9 mouse cellular contexts compared by ENCODE assay signal in the genomic region with DNA sequence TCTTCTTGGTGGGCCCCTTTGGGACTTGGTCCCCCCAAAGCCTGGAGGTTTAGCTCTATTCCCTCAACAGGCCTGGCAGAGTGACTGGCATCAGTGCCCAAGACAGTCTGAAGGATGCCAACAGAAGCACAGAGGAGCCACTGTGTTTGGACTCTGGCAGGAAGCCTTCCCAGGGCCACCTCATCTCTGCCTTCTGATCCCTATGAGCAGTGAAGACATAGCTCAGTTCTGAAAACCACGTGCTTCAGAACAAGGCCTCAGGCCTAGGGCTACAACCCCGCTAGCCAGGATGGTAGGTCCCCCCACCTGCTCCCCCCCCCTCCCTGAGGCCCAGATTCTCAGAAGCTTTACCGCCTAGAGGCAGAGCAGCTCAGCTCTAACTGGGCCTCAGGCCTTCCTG. TPM values are rescaled to one million over a fixed set of nuclear protein-coding genes. Genes with fewer than 3 reads are reported as not detected.
DNase-seq lines count a peak whose midpoint lies in the region; ATAC-seq and TF ChIP-seq lines count a peak whose summit lies in the region.
"Had no signal": no experiment of that assay in that cellular context is flagged by ENCODE, and none has a peak within 500 bp of the region (broad histone marks: within the 10 kb centered on the region; RNA-seq: fewer than 3 reads in every experiment).

No protein-coding gene starts in this region.

- no peak overlapping the region for H3K4me3 ChIP-seq in hindbrain, embryonic 14.5 days (replicated peaks; ENCODE audit: low read length)
- no peak overlapping the region for H3K4me3 ChIP-seq in hindbrain, embryonic 11.5 days (ENCODE audit: low read depth, low read length)
- peak overlapping the region; percentile 58; the same call in 1 of the 2 replicates for H3K4me3 ChIP-seq in G1E (ENCODE audit: low read depth, low read length)
- no peak overlapping the region for H3K4me3 ChIP-seq in limb, embryonic 13.5 days
- H3K4me3 ChIP-seq: layer of hippocampus, adult 2 months had no signal

- H3K27me3 ChIP-seq in hindbrain, embryonic 14.5 days (ENCODE audit: control insufficient read depth, insufficient read depth, low read length): peaks cover 6% of the 10 kb centered on the region; the same call in 1 of the 2 replicates
- peaks cover 2% of the 10 kb centered on the region; the same call in 1 of the 2 replicates for H3K27me3 ChIP-seq in hindbrain, embryonic 11.5 days (ENCODE audit: control insufficient read depth, insufficient read depth, low read length)
- H3K27me3 ChIP-seq in G1E (ENCODE audit: insufficient read depth, low read length): no peaks in the 10 kb centered on the region
- H3K27me3 ChIP-seq in limb, embryonic 13.5 days: no peaks in the 10 kb centered on the region

- H3K9me3 ChIP-seq in hindbrain, embryonic 14.5 days (ENCODE audit: control insufficient read depth, low read length): no peaks in the 10 kb centered on the region
- no peaks in the 10 kb centered on the region for H3K9me3 ChIP-seq in hindbrain, embryonic 11.5 days (ENCODE audit: control insufficient read depth, low read length)
- H3K9me3 ChIP-seq in G1E (replicated peaks): no peaks in the 10 kb centered on the region
- H3K9me3 ChIP-seq in limb, embryonic 13.5 days: no peaks in the 10 kb centered on the region

- peak; percentile 65; the same call in 1 of the 2 replicates for ATAC-seq in hindbrain, embryonic 14.5 days (ENCODE audit: low FRiP score)
- no peak for ATAC-seq in hindbrain, embryonic 11.5 days (ENCODE audit: low FRiP score)
- ATAC-seq in G1E (ENCODE audit: extremely low read depth, insufficient number of reproducible peaks, low FRiP score, poor library complexity, severe bottlenecking): no peak
- no peak for ATAC-seq in limb, embryonic 13.5 days (ENCODE audit: low FRiP score, low read depth)

- peaks cover 25% of the 10 kb centered on the region for H3K4me1 ChIP-seq in hindbrain, embryonic 14.5 days (replicated peaks; ENCODE audit: control insufficient read depth, insufficient read depth, low read length)
- peaks cover 13% of the 10 kb centered on the region for H3K4me1 ChIP-seq in hindbrain, embryonic 11.5 days (replicated peaks; ENCODE audit: control insufficient read depth, insufficient read depth, low read length)
- peaks cover 62% of the 10 kb centered on the region for H3K4me1 ChIP-seq in G1E (ENCODE audit: insufficient read depth, low read depth, low read length)
- H3K4me1 ChIP-seq in limb, embryonic 13.5 days: peaks cover 24% of the 10 kb centered on the region

- H3K9ac ChIP-seq in hindbrain, embryonic 14.5 days: no peak overlapping the region
- no peak overlapping the region for H3K9ac ChIP-seq in hindbrain, embryonic 11.5 days (ENCODE audit: low read depth, low read length)
- peak overlapping the region; percentile 19; the same call in 1 of the 2 replicates for H3K9ac ChIP-seq in limb, embryonic 13.5 days

- TF ChIP-seq CTCF in G1E (IDR thresholded peaks at IDR 0.05; ENCODE audit: low read depth, low read length): no peak

- 52% methylated on average over 3 of the region's 3 CpGs for WGBS in hindbrain, embryonic 14.5 days
- 52% methylated on average over 3 of the region's 3 CpGs for WGBS in hindbrain, embryonic 11.5 days
- 62% methylated on average over 3 of the region's 3 CpGs for WGBS in limb, embryonic 13.5 days

- no peak overlapping the region for H3K4me2 ChIP-seq in hindbrain, embryonic 14.5 days (replicated peaks)
- H3K4me2 ChIP-seq in hindbrain, embryonic 11.5 days (replicated peaks; ENCODE audit: low read depth, low read length): no peak overlapping the region
- H3K4me2 ChIP-seq in limb, embryonic 13.5 days (replicated peaks): no peak overlapping the region

- no peak overlapping the region for H3K27ac ChIP-seq in hindbrain, embryonic 14.5 days
- H3K27ac ChIP-seq in hindbrain, embryonic 11.5 days (ENCODE audit: low read depth, low read length): no peak overlapping the region
- H3K27ac ChIP-seq in limb, embryonic 13.5 days: no peak overlapping the region
- H3K27ac ChIP-seq: layer of hippocampus, adult 2 months had no signal

- DNase-seq in hindbrain, embryonic 14.5 days (ENCODE audit: low spot score): no peak
- DNase-seq in hindbrain, embryonic 11.5 days (ENCODE audit: low spot score): no peak
- peak; percentile 50 for DNase-seq in 3134 (ENCODE audit: extremely low read depth, insufficient read length, low spot score)
- no peak for DNase-seq in G1E (ENCODE audit: low spot score)
- DNase-seq in embryo, embryonic 9.5 days (ENCODE audit: extremely low spot score): no peak
- no peak for DNase-seq in urinary bladder, adult 18-20 months (ENCODE audit: low spot score in 2 of 2)
- DNase-seq: thymus, adult 2 months had no signal

- H3K36me3 ChIP-seq in hindbrain, embryonic 14.5 days (replicated peaks; ENCODE audit: control insufficient read depth, insufficient read depth): no peaks in the 10 kb centered on the region
- H3K36me3 ChIP-seq in hindbrain, embryonic 11.5 days (ENCODE audit: control insufficient read depth, insufficient read depth, low read length): no peaks in the 10 kb centered on the region
- peaks cover 83% of the 10 kb centered on the region for H3K36me3 ChIP-seq in G1E (replicated peaks)
- H3K36me3 ChIP-seq in limb, embryonic 13.5 days: peaks cover 8% of the 10 kb centered on the region

RNA-seq across cellular contexts. Expression of a gene that starts 45.2 kb away (rescaled TPM):
- 6.7 and 8.8 TPM in 2 replicates for polyA plus RNA-seq in hindbrain, embryonic 14.5 days (2014; fragmentation: Nextera tagmentation; extraction: Ambion mirVana)
- 2.0 and 3.5 TPM in 2 replicates for polyA plus RNA-seq in hindbrain, embryonic 11.5 days (2014; fragmentation: Nextera tagmentation; extraction: Ambion mirVana)
- total RNA-seq in G1E (2014; fragmentation: Nextera tagmentation) (59.8 and 104 TPM in 2 replicates), G1E (2017) (9.4 and 9.9 TPM in 2 replicates)
- 49.8 and 52.2 TPM in 2 replicates for polyA plus RNA-seq in G1E (2012)
- 4.5 and 5.6 TPM in 2 replicates for polyA plus RNA-seq in limb, embryonic 13.5 days (2015; fragmentation: Nextera tagmentation; extraction: Ambion mirVana)

RNA-seq across cellular contexts. Expression of a gene that starts 54.5 kb away (rescaled TPM):
- polyA plus RNA-seq in hindbrain, embryonic 14.5 days (2014; fragmentation: Nextera tagmentation; extraction: Ambion mirVana): 75.5 and 87.4 TPM in 2 replicates
- 62.7 and 63.4 TPM in 2 replicates for polyA plus RNA-seq in hindbrain, embryonic 11.5 days (2014; fragmentation: Nextera tagmentation; extraction: Ambion mirVana)
- total RNA-seq in G1E (2014; fragmentation: Nextera tagmentation): 11.4 and 13.0 TPM in 2 replicates
- 22.6 and 28.4 TPM in 2 replicates for total RNA-seq in G1E (2017)
- 19.5 and 27.2 TPM in 2 replicates for polyA plus RNA-seq in G1E (2012)
- polyA plus RNA-seq in limb, embryonic 13.5 days (2015; fragmentation: Nextera tagmentation; extraction: Ambion mirVana): 45.0 and 47.7 TPM in 2 replicates

RNA-seq across cellular contexts. Expression of a gene that starts 54.6 kb away (rescaled TPM):
- 9.7 and 12.3 TPM in 2 replicates for polyA plus RNA-seq in hindbrain, embryonic 14.5 days (2014; fragmentation: Nextera tagmentation; extraction: Ambion mirVana)
- polyA plus RNA-seq in hindbrain, embryonic 11.5 days (2014; fragmentation: Nextera tagmentation; extraction: Ambion mirVana): 14.1 and 16.4 TPM in 2 replicates
- total RNA-seq in G1E (2014; fragmentation: Nextera tagmentation) (7.6 TPM in 2 replicates), G1E (2017) (9.4 and 10.2 TPM in 2 replicates)
- 14.0 and 15.9 TPM in 2 replicates for polyA plus RNA-seq in G1E (2012)
- polyA plus RNA-seq in limb, embryonic 13.5 days (2015; fragmentation: Nextera tagmentation; extraction: Ambion mirVana): 14.5 and 16.1 TPM in 2 replicates
